Mouse (Mus musculus) granulocyte monocyte progenitor cell, adult 5-6 weeks (primary cell): Measurements from ENCODE around the gene Mapk3. TPM values are rescaled to one million over a fixed set of nuclear protein-coding genes. Genes with fewer than 3 reads are reported as not detected.

Experiments
- ATAC-seq: replicated peaks from 2 replicates; pipeline ENCODE4 v1.8.0; 2016; ENCODE audit warnings: mild to moderate bottlenecking, moderate TSS enrichment, inconsistent platforms; ENCODE audit not compliant: poor library complexity, severe bottlenecking
- total RNA-seq, 2 experiments: library from RNA; stranded (forward) in 1 of 2; stranded (reverse) in 1 of 2; fragments of 200-712, 200-1000 nt in 1 of 2; fragments of >200 nt in 1 of 2; fragmentation: Nextera tagmentation in 1 of 2; gene quantifications; 2 replicates each; pipeline ENCODE4 v1.2.3; 2014 to 2017

Gene Mapk3
- total RNA-seq, 2 experiments from 2014 or later, result 53.0 to 90.7 TPM

- peak; percentile 57 for ATAC-seq
These were observed 40.3 kb downstream of the Mapk3 start for GRCm38 (mm10) chr7:126799468-126800268.

GRCm38 (mm10) chr7:126800269-126801056 is 41.1 kb downstream of the Mapk3 start:
- no peak for ATAC-seq

DNA sequence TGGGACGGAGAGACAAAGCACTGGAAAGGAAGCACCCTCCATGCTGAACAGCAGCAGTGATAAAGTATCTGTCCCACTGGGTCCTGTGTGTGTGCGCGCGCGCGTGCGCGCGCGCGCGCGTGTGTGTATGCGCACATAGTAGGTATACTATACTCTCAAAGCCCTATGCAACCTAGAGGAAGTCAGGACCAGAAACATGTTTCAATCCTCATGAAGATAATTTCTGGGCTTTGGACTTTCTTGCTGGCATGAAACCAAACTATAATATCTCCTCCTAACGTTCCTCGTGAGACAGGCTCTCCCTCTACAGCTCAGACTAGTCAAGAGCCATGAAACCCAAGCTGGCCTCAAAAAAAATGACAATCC is 41.6 kb downstream of the Mapk3 start:
- ATAC-seq, result no peak

DNA sequence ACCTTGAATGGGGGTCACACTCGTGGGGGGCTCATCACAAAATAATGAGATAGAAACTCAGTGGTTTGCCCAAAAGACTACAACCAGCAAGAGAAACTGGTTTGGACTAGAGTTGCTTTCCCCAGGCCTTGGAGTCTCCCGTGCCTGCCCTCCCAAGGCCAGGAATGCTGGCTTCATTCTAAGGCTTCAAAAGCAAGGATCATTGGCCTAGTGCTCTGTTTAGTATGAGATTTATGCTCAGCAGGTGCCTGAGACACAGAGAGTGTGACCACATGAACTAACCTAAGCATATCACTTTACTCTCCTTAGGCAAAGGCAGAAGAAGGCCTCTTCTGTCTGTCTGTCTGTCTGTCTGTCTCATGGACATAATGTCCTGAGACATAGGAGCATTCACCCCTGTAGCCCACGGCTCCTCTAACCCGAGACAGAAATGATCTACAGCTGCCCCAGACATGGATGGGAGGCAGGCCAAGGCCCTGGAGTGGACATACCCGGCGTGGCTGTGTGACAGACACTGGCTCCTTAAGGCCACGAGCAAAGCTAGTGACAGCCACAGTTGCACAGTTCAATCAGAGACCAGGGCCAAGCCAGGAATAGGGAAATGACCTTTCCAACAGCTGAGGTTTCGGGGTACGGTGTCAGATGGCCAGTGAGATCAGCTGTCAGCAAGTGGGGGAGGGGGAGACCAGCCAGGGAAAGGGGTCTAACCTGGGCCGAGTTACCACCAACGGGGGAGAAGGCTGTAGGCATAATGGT is 42.9 kb downstream of the Mapk3 start:
- no peak for ATAC-seq

GRCm38 (mm10) chr7:126803181-126803580 is 43.8 kb downstream of the Mapk3 start:
- ATAC-seq, result no peak

DNA sequence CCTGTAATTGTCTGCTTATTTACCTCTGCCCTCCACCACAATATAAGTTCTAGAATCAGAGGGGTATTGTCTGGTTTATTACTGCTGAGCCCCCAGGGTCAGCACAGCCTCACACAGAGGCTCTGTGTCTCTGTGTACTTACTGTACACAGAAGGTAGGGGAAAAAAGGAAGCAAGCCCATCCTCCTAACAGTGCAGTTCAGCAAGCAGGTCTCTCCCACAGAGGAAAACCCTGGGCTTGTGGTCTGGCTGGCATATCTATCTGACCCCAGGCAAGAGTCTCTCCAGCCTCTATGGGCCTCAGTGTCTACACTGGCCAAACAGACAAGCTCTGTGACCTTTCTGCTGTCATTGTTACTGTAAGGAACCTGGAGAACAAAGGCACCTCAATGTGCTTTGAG is 44.4 kb downstream of the Mapk3 start:
- no peak for ATAC-seq

GRCm38 (mm10) chr7:126806956-126807355 is 47.6 kb downstream of the Mapk3 start:
- ATAC-seq, result no peak

- no peak for ATAC-seq
These were observed 48.0 kb downstream of the Mapk3 start for GRCm38 (mm10) chr7:126807405-126807804.

DNA sequence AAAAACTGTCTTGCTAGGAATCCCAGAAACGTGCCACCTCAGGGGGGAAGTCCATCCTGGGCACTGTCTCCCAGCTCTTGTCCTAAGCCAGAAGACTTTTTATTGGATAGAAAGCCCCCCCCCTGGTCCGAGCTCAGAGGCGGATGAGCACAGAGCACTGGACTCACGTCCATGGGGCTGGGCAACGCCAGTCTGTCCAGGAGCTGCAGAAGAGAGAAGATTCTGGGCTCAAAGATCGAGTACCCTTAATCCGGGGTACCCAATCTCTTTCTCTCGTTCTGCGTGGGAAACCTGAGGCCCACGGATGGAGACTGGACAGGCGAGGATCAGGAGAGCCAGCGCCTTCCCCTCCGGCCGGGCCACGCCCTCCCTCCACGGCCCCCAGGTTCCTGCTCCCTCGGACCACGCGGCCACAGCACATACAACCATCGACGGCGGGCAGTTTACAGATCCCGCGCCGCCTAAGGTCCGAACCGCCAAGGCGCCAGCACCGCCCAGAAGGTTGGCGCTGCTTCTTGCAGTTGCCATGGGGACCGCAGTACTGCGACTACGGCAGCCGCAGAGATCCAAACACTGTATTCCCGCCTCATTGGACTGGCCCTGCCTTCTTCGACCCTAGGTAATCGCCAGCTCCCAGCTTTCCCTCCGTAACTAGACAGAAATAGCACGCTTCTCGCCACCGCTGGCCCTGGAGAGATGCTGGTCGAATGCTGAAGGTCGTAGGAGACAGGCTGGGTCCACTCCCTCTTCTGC is 49.5 kb downstream of the Mapk3 start:
- peak; percentile 92 for ATAC-seq

- ATAC-seq, result no peak
These were observed 50.4 kb downstream of the Mapk3 start for GRCm38 (mm10) chr7:126809723-126810369.

Other genes with a start within 250 kb of the Mapk3 start
- 188 and 206 TPM in 2 replicates for gene Eif3c, start 193.2 kb upstream of the Mapk3 start, total RNA-seq (2014; fragmentation: Nextera tagmentation)
- 229 and 239 TPM in 2 replicates for gene Eif3c, start 193.2 kb upstream of the Mapk3 start, total RNA-seq (2017)
- gene Apobr, start 174.7 kb upstream of the Mapk3 start, total RNA-seq (2014; fragmentation: Nextera tagmentation), result 2.1 and 3.9 TPM in 2 replicates
- gene Apobr, start 174.7 kb upstream of the Mapk3 start, total RNA-seq (2017), result 4.2 and 6.2 TPM in 2 replicates
- gene Cln3, start 173.8 kb upstream of the Mapk3 start, total RNA-seq (2014; fragmentation: Nextera tagmentation), result 37.7 and 61.7 TPM in 2 replicates
- 9.6 and 16.3 TPM in 2 replicates for gene Cln3, start 173.8 kb upstream of the Mapk3 start, total RNA-seq (2017)
- gene Il27, start 164.7 kb upstream of the Mapk3 start, total RNA-seq (2014; fragmentation: Nextera tagmentation), result 1.3 TPM in 1 of 2 replicates, not detected in the other
- gene Il27, start 164.7 kb upstream of the Mapk3 start, total RNA-seq (2017), result 1.2 TPM in 1 of 2 replicates, not detected in the other
- 0.92 and 1.3 TPM in 2 replicates for gene Nupr1, start 128.7 kb upstream of the Mapk3 start, total RNA-seq (2014; fragmentation: Nextera tagmentation)
- 1.7 TPM in 1 of 2 replicates, not detected in the other for gene Nupr1, start 128.7 kb upstream of the Mapk3 start, total RNA-seq (2017)
- 129 and 133 TPM in 2 replicates for gene Sgf29, start 110.3 kb upstream of the Mapk3 start, total RNA-seq (2014; fragmentation: Nextera tagmentation)
- gene Sgf29, start 110.3 kb upstream of the Mapk3 start, total RNA-seq (2017), result 53.3 and 79.1 TPM in 2 replicates
- gene Sult1a1, start 83.2 kb upstream of the Mapk3 start, total RNA-seq (2014; fragmentation: Nextera tagmentation), result 0.85 TPM in 1 of 2 replicates, not detected in the other
- gene Sult1a1, start 83.2 kb upstream of the Mapk3 start, total RNA-seq (2017), result 0.56 and 1.6 TPM in 2 replicates
- 151 and 195 TPM in 2 replicates for gene Bola2, start 64.2 kb upstream of the Mapk3 start, total RNA-seq (2014; fragmentation: Nextera tagmentation)
- 135 and 158 TPM in 2 replicates for gene Bola2, start 64.2 kb upstream of the Mapk3 start, total RNA-seq (2017)
- gene Slx1b, start 63.8 kb upstream of the Mapk3 start, total RNA-seq (2014; fragmentation: Nextera tagmentation), result 9.3 and 13.3 TPM in 2 replicates
- gene Slx1b, start 63.8 kb upstream of the Mapk3 start, total RNA-seq (2017), result 5.4 and 6.3 TPM in 2 replicates
- gene Coro1a, start 51.8 kb upstream of the Mapk3 start, total RNA-seq (2014; fragmentation: Nextera tagmentation), result 497 and 510 TPM in 2 replicates
- 409 and 441 TPM in 2 replicates for gene Coro1a, start 51.8 kb upstream of the Mapk3 start, total RNA-seq (2017)
- 13.0 and 27.7 TPM in 2 replicates for gene Gdpd3, start 6.7 kb downstream of the Mapk3 start, total RNA-seq (2014; fragmentation: Nextera tagmentation)
- gene Gdpd3, start 6.7 kb downstream of the Mapk3 start, total RNA-seq (2017), result 3.6 and 11.3 TPM in 2 replicates
- 29.6 and 42.6 TPM in 2 replicates for gene Ypel3, start 17.4 kb downstream of the Mapk3 start, total RNA-seq (2014; fragmentation: Nextera tagmentation)
- 16.2 and 17.4 TPM in 2 replicates for gene Ypel3, start 17.4 kb downstream of the Mapk3 start, total RNA-seq (2017)
- gene Tbx6, start 21.9 kb downstream of the Mapk3 start, total RNA-seq (2014; fragmentation: Nextera tagmentation), result 0.58 TPM in 1 of 2 replicates, not detected in the other
- not detected in 2 replicates for gene Tbx6, start 21.9 kb downstream of the Mapk3 start, total RNA-seq (2017)
- 160 and 219 TPM in 2 replicates for gene Ppp4c, start 32.9 kb downstream of the Mapk3 start, total RNA-seq (2014; fragmentation: Nextera tagmentation)
- gene Ppp4c, start 32.9 kb downstream of the Mapk3 start, total RNA-seq (2017), result 131 and 137 TPM in 2 replicates
- not detected in 2 replicates for gene Fam57b, start 38.1 kb downstream of the Mapk3 start, total RNA-seq (2014; fragmentation: Nextera tagmentation)
- not detected in 2 replicates for gene Fam57b, start 38.1 kb downstream of the Mapk3 start, total RNA-seq (2017)
- gene 4930451I11Rik, start 72.0 kb downstream of the Mapk3 start, total RNA-seq (2014; fragmentation: Nextera tagmentation), result not detected in 2 replicates
- not detected in 2 replicates for gene 4930451I11Rik, start 72.0 kb downstream of the Mapk3 start, total RNA-seq (2017)
- gene Doc2a, start 87.8 kb downstream of the Mapk3 start, total RNA-seq (2014; fragmentation: Nextera tagmentation), result not detected in 2 replicates
- gene Doc2a, start 87.8 kb downstream of the Mapk3 start, total RNA-seq (2017), result 0.15 TPM in 1 of 2 replicates, not detected in the other
- 62.2 and 65.9 TPM in 2 replicates for gene Hirip3, start 102.4 kb downstream of the Mapk3 start, total RNA-seq (2014; fragmentation: Nextera tagmentation)
- 168 and 171 TPM in 2 replicates for gene Hirip3, start 102.4 kb downstream of the Mapk3 start, total RNA-seq (2017)
- gene Ino80e, start 102.8 kb downstream of the Mapk3 start, total RNA-seq (2014; fragmentation: Nextera tagmentation), result 89.0 and 100 TPM in 2 replicates
- gene Ino80e, start 102.8 kb downstream of the Mapk3 start, total RNA-seq (2017), result 23.4 and 35.3 TPM in 2 replicates
- gene Taok2, start 125.1 kb downstream of the Mapk3 start, total RNA-seq (2014; fragmentation: Nextera tagmentation), result 28.0 and 45.8 TPM in 2 replicates
- 29.9 and 35.6 TPM in 2 replicates for gene Taok2, start 125.1 kb downstream of the Mapk3 start, total RNA-seq (2017)
- gene Tmem219, start 163.3 kb downstream of the Mapk3 start, total RNA-seq (2014; fragmentation: Nextera tagmentation), result 27.9 and 31.9 TPM in 2 replicates
- 20.0 and 26.5 TPM in 2 replicates for gene Tmem219, start 163.3 kb downstream of the Mapk3 start, total RNA-seq (2017)
- 12.4 and 23.1 TPM in 2 replicates for gene Kctd13, start 169.3 kb downstream of the Mapk3 start, total RNA-seq (2014; fragmentation: Nextera tagmentation)
- gene Kctd13, start 169.3 kb downstream of the Mapk3 start, total RNA-seq (2017), result 9.7 and 10.3 TPM in 2 replicates
- gene Asphd1, start 190.0 kb downstream of the Mapk3 start, total RNA-seq (2014; fragmentation: Nextera tagmentation), result not detected in 2 replicates
- not detected in 2 replicates for gene Asphd1, start 190.0 kb downstream of the Mapk3 start, total RNA-seq (2017)
- gene Sez6l2, start 191.0 kb downstream of the Mapk3 start, total RNA-seq (2014; fragmentation: Nextera tagmentation), result 3.4 and 6.4 TPM in 2 replicates
- 0.46 and 1.4 TPM in 2 replicates for gene Sez6l2, start 191.0 kb downstream of the Mapk3 start, total RNA-seq (2017)
- 72.3 and 78.9 TPM in 2 replicates for gene Cdipt, start 216.3 kb downstream of the Mapk3 start, total RNA-seq (2014; fragmentation: Nextera tagmentation)
- gene Cdipt, start 216.3 kb downstream of the Mapk3 start, total RNA-seq (2017), result 38.2 and 63.1 TPM in 2 replicates
- gene Cdiptos, start 216.5 kb downstream of the Mapk3 start, total RNA-seq (2014; fragmentation: Nextera tagmentation), result 1.1 and 2.7 TPM in 2 replicates
- gene Cdiptos, start 216.5 kb downstream of the Mapk3 start, total RNA-seq (2017), result 0.26 and 1.1 TPM in 2 replicates